Mouse (Mus musculus) midbrain, embryonic 15.5 days (tissue): ENCODE results near the gene Mgat5b. TPM values are rescaled to one million over a fixed set of nuclear protein-coding genes. Genes with fewer than 3 reads are reported as not detected.

Experiments used
- ATAC-seq: fragments of 200-750 bp; cut with Nextera tagmentation; replicated peaks from 2 replicates; pipeline ENCODE4 v1.8.0; 2017; ENCODE audit warnings: moderate TSS enrichment
- H3K27ac ChIP-seq: fragments of 300-500 bp; sonication (generic); 2 replicates; pipeline ENCODE4 v1.5.1; 2015; ENCODE audit warnings: mild to moderate bottlenecking, inconsistent platforms
- H3K27me3 ChIP-seq: fragments of 300-500 bp; sonication (generic); replicated peaks from 2 replicates; pipeline ENCODE4 v1.6.1; 2015; ENCODE audit warnings: inconsistent platforms
- H3K36me3 ChIP-seq: fragments of 300-500 bp; sonication (generic); replicated peaks from 2 replicates; pipeline ENCODE4 v1.6.1; 2015; ENCODE audit warnings: inconsistent platforms
- H3K4me1 ChIP-seq: fragments of 300-500 bp; sonication (generic); 2 replicates; pipeline ENCODE4 v1.6.1; 2015; ENCODE audit warnings: inconsistent platforms
- H3K4me2 ChIP-seq: fragments of 300-500 bp; sonication (generic); 2 replicates; pipeline ENCODE4 v1.6.1; 2015; ENCODE audit warnings: inconsistent platforms, mild to moderate bottlenecking, moderate library complexity
- H3K4me3 ChIP-seq: fragments of 300-500 bp; sonication (generic); 2 replicates; pipeline ENCODE4 v1.5.1; 2015; ENCODE audit warnings: mild to moderate bottlenecking, inconsistent platforms
- H3K9ac ChIP-seq: fragments of 300-500 bp; sonication (generic); 2 replicates; pipeline ENCODE4 v1.6.1; 2015; ENCODE audit warnings: mild to moderate bottlenecking, inconsistent platforms
- H3K9me3 ChIP-seq: fragments of 300-500 bp; sonication (generic); 2 replicates; pipeline ENCODE4 v1.6.1; 2016; ENCODE audit warnings: inconsistent platforms
- WGBS: fragments of 180-500 bp; shearing (Covaris S2); methylation state at CpG from one replicate; pipeline ENCODE4 v1.1.7; 2015; ENCODE audit warnings: mixed read lengths; 5-methylcytosine and 5-hydroxymethylcytosine counted together
- polyA plus RNA-seq: library from polyadenylated mRNA; unstranded; fragments of >200 nt; fragmentation: Nextera tagmentation; extraction: Ambion mirVana; gene quantifications from 2 replicates; pipeline ENCODE4 v1.2.1, GENCODE M21; 2015

Gene Mgat5b
- polyA plus RNA-seq, 1 experiment from 2014 or later, result 28.3 TPM

DNA sequence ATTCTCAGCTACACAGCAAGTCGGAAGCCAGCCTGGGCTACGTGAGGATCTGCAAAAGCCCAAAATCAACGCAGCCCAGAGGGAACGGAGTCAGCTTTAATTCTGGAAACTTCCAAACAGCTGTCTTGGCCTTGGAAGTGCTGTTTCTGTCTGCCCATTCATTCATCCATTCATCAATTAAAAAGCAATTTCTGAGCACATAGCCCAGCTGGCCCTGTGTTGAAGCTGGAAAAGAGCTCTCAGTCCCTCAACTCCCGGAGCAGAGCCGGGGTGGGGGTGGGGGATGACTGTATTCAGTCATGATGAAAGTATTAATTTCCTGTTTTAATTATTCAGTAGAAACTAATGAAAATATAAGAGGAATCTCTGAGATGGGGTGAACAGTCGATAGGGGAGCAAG is 71.6 kb downstream of the Mgat5b start:
- no peaks in the 10 kb centered on the region for H3K27me3 ChIP-seq

DNA sequence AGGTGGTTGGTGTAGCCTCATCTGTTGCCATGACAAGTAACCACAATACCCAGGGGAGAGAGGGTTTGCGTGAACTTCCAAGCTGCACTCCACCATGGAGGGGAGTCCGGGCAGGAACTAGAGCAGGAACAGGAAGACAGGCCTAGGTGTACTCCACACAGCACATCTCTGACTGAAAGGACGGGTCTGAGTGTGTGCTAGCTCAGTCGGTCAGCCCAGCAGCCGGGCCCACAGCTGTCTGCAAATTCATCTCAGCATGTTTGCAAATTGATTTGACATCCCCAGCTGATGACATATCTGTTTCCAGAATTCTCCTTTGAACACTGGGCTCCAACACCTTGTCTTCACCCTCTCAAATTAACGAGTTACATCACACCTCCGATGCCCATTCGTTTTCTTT is 72.7 kb downstream of the Mgat5b start:
- ATAC-seq, result no peak
- 64% methylated on average over 8 of the region's 8 CpGs for WGBS

More for the DNA sequence above, 71.6 kb downstream of the Mgat5b start:
- ATAC-seq, result no peak
- 59% methylated on average over 7 of the region's 7 CpGs for WGBS
- no peak overlapping the region for H3K4me2 ChIP-seq
- peaks cover 7% of the 10 kb centered on the region; the same call in 1 of the 2 replicates for H3K36me3 ChIP-seq
- no peak overlapping the region for H3K9ac ChIP-seq
- H3K4me1 ChIP-seq, result peaks cover 28% of the 10 kb centered on the region
- no peak overlapping the region for H3K4me3 ChIP-seq
- no peak overlapping the region for H3K27ac ChIP-seq
- no peaks in the 10 kb centered on the region for H3K9me3 ChIP-seq

DNA sequence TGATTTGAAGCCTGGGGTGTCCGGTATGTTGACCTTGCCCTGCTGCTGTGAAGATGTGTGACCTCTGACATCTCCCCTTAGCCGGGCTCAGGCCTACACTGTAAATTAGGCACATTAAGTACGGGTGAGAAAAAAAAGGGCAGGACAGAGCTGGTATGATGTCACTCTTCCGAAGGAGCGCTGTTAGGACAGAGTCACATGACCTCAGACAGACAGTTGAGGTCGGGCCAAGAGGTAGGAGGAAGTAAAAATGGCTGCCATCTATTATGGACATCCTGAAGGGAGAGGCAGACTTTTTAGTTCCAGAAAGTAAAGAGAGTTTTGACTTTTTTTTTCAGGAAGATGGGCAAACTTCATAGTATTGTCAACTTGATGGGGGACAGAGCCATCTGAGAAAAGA is 73.3 kb downstream of the Mgat5b start:
- Histone ChIP-seq H3K27ac (no peak overlapping the region), H3K9ac (no peak overlapping the region), H3K4me2 (no peak overlapping the region), H3K4me1 (peaks cover 28% of the 10 kb centered on the region), H3K36me3 (no peaks in the 10 kb centered on the region), H3K9me3 (no peaks in the 10 kb centered on the region), H3K27me3 (no peaks in the 10 kb centered on the region), H3K4me3 (no peak overlapping the region)
- ATAC-seq, result no peak
- 83% methylated on average over 6 of the region's 6 CpGs for WGBS

More for the DNA sequence above, 72.7 kb downstream of the Mgat5b start:
- no peak overlapping the region for H3K4me2 ChIP-seq
- H3K27ac ChIP-seq, result no peak overlapping the region
- H3K27me3 ChIP-seq, result no peaks in the 10 kb centered on the region
- H3K36me3 ChIP-seq, result no peaks in the 10 kb centered on the region
- no peak overlapping the region for H3K9ac ChIP-seq
- H3K4me3 ChIP-seq, result no peak overlapping the region
- H3K4me1 ChIP-seq, result peaks cover 28% of the 10 kb centered on the region
- H3K9me3 ChIP-seq, result no peaks in the 10 kb centered on the region

DNA sequence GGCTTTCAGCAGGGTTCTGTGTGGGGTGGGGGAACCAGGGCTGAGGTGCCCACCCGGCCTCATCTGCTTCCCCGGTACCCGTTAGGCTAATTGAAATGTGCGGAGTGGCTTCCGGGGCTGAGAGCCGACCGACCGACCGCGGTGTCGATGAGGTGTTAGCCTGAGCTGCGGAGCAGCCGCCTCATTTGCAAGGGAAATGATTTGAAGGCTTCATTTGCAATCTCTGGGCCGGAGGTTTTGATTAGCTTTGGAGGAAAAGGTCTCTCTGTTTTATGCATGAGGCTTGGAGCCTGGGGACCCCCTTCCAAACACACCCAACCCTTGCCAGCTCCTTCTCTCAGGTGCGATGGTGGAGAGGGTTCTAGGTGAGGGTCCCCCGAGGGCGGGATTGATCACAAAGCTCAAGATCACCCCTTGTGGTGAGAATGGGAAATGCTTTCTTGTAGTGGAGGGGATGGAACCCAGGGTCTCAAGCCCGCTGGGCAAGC is 75.5 kb downstream of the Mgat5b start:
- Histone ChIP-seq H3K9me3 (no peaks in the 10 kb centered on the region), H3K4me3 (peak overlapping the region; percentile 7; the same call in 1 of the 2 replicates), H3K9ac (no peak overlapping the region), H3K27ac (peak overlapping the region; percentile 22), H3K36me3 (no peaks in the 10 kb centered on the region), H3K4me1 (peaks cover 18% of the 10 kb centered on the region), H3K4me2 (peak overlapping the region; percentile 38), H3K27me3 (no peaks in the 10 kb centered on the region)
- 2% methylated on average over 18 of the region's 18 CpGs for WGBS
- ATAC-seq, result peak; percentile 44; the same call in 1 of the 2 replicates

DNA sequence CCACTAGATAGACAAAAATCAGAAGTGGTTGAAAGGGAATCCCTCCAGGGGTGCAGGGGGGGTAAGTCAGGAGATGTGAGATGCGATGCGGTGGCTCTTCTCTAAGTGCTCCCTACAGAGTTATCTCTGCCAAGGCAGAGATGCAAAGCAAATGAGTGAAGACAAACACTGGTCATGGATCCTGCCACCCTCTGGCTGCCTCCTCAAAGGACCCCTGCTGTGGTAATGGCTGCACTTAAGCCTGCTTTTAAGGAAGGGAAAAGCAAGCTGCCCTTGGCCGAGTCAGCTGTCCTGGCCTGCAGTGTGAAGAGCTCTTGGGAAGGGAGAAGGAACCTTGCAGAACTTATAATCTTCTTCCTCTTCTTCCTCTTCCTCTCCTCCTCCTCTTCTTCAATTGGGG is 78.3 kb downstream of the Mgat5b start:
- no peak overlapping the region for H3K4me2 ChIP-seq
- no peaks in the 10 kb centered on the region for H3K36me3 ChIP-seq
- peaks cover 24% of the 10 kb centered on the region for H3K4me1 ChIP-seq
- no peak overlapping the region for H3K4me3 ChIP-seq
- H3K27ac ChIP-seq, result no peak overlapping the region
- H3K9ac ChIP-seq, result no peak overlapping the region
- H3K27me3 ChIP-seq, result no peaks in the 10 kb centered on the region
- no peak for ATAC-seq
- no peaks in the 10 kb centered on the region for H3K9me3 ChIP-seq
- WGBS, result 17% methylated on average over 3 of the region's 3 CpGs

DNA sequence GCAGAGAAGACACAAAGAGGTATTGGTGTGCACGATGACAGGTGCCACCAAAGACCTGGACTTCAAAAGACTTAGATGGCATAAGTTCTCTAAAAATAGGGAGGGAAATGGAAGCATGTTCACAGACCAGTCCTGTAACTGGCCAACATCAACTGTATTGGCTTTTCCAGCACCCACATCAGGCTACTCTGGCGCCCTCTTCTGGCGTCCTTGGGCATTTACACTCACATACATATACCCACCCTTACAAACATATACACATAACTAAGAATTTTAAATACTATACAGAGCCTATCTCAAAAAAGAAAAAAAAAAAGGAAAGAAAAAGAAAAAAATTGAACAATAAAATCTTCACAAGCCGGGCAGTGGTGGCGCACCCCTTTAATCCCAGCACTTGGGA is 80.3 kb downstream of the Mgat5b start:
- Histone ChIP-seq H3K9me3 (no peaks in the 10 kb centered on the region), H3K4me1 (peaks cover 31% of the 10 kb centered on the region), H3K36me3 (no peaks in the 10 kb centered on the region), H3K27ac (no peak overlapping the region), H3K9ac (no peak overlapping the region), H3K4me3 (no peak overlapping the region), H3K4me2 (no peak overlapping the region), H3K27me3 (no peaks in the 10 kb centered on the region)
- 95% methylated on average over 5 of the region's 5 CpGs for WGBS
- no peak for ATAC-seq

DNA sequence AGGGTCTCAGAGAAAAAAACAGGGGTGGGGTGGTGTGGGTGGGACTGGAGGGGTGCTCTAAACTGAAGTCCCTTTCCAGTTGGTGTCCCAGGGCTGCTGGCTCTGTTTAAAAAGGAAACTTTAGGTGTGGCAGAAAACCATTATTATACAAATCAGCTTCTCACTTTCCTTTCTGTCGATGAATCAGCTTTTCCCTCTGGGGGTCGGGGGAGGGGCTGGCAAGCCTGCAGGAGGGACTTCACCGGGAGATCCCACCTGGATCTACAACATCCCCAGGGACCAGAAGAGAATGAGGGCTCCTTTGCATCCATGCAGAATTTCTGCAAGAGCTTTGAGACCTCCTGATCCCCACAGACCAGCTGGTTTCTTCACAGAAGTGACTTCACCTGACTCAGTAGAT is 81.6 kb downstream of the Mgat5b start:
- H3K27me3 ChIP-seq, result no peaks in the 10 kb centered on the region
- H3K9me3 ChIP-seq, result no peaks in the 10 kb centered on the region
- 2% methylated on average over 3 of the region's 3 CpGs for WGBS
- peaks cover 32% of the 10 kb centered on the region for H3K4me1 ChIP-seq
- H3K4me2 ChIP-seq, result no peak overlapping the region
- no peak for ATAC-seq
- no peak overlapping the region for H3K27ac ChIP-seq
- H3K9ac ChIP-seq, result no peak overlapping the region
- no peaks in the 10 kb centered on the region for H3K36me3 ChIP-seq
- H3K4me3 ChIP-seq, result no peak overlapping the region

DNA sequence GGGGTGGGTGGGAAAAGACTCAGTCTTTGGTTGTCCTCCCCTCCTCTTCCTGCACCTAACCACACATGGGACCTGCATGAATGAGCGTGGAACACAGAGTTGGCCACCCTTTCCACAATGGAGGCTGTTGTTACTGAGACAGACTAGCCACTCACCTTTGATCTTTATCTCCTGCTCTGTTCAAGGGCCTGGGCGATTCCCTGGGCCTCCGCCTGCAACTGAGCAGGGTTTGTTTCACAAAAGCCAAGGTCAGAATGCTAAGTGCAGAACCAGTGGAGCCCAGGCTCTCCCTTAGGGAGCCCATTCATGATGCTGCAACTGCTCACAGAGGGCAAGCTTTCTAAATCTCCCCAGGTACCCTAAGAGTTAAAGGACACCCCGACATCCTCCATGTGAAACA is 83.1 kb downstream of the Mgat5b start:
- WGBS, result 43% methylated on average over 4 of the region's 4 CpGs
- no peak for ATAC-seq
- peaks cover 32% of the 10 kb centered on the region for H3K4me1 ChIP-seq

DNA sequence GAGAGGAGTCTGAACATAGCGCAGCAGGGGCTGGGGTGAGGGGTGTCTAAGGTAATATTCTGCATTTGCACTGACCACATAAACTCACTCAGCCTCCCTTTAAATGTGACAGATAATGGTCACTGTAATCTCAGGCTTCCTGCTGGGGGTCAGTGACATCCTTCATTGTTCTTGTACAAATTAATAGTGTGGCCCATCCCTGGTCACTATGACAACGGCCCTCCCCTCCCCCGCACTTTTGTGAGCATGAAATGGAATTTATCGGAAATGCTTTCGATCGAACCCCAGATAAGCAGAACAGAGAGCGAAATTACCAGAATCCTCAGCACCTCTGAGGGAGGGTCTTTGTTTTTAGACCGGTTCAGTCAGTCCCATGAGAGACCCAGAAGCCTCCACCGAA is 84.8 kb downstream of the Mgat5b start:
- H3K27me3 ChIP-seq, result no peaks in the 10 kb centered on the region
- peak overlapping the region; percentile 41 for H3K27ac ChIP-seq
- H3K4me2 ChIP-seq, result peak overlapping the region; percentile 28
- no peak overlapping the region for H3K4me3 ChIP-seq
- peaks cover 35% of the 10 kb centered on the region for H3K4me1 ChIP-seq
- ATAC-seq, result no peak
- H3K9ac ChIP-seq, result no peak overlapping the region
- 15% methylated on average over 9 of the region's 9 CpGs for WGBS
- H3K9me3 ChIP-seq, result no peaks in the 10 kb centered on the region
- H3K36me3 ChIP-seq, result no peaks in the 10 kb centered on the region

More for the DNA sequence above, 83.1 kb downstream of the Mgat5b start:
- no peaks in the 10 kb centered on the region for H3K27me3 ChIP-seq
- H3K36me3 ChIP-seq, result no peaks in the 10 kb centered on the region
- H3K27ac ChIP-seq, result no peak overlapping the region
- H3K4me2 ChIP-seq, result no peak overlapping the region
- no peak overlapping the region for H3K4me3 ChIP-seq
- no peak overlapping the region for H3K9ac ChIP-seq
- no peaks in the 10 kb centered on the region for H3K9me3 ChIP-seq

DNA sequence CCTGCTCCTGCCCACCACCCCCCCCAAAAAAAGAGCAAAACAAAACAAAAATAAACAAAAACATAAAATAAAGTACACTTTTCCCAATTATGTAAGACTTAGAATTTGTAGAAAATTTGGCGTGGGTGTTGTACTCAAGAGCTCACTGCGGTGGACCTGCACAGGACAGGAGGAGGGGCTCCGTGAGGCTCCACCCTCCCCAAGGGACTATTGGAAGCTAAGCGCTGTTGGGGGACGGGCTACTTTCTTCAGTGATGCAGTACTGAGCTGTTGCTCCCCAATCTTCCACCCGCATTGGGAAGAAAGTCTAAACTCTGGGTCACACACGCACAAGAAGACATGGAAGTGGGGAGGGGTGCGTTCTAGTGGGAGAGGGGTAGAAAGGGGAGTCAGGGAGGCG is 85.6 kb downstream of the Mgat5b start:
- H3K36me3 ChIP-seq, result no peaks in the 10 kb centered on the region
- no peak overlapping the region for H3K9ac ChIP-seq
- no peak overlapping the region; the same call in 1 of the 2 replicates for H3K4me2 ChIP-seq
- no peak overlapping the region for H3K4me3 ChIP-seq
- ATAC-seq, result 0 out of 2 replicates have a peak, but pooled peaks have one; percentile 37
- peak overlapping the region; percentile 32; the same call in 1 of the 2 replicates for H3K27ac ChIP-seq
- H3K4me1 ChIP-seq, result peaks cover 35% of the 10 kb centered on the region
- H3K27me3 ChIP-seq, result no peaks in the 10 kb centered on the region
- 13% methylated on average over 9 of the region's 9 CpGs for WGBS
- H3K9me3 ChIP-seq, result no peaks in the 10 kb centered on the region

DNA sequence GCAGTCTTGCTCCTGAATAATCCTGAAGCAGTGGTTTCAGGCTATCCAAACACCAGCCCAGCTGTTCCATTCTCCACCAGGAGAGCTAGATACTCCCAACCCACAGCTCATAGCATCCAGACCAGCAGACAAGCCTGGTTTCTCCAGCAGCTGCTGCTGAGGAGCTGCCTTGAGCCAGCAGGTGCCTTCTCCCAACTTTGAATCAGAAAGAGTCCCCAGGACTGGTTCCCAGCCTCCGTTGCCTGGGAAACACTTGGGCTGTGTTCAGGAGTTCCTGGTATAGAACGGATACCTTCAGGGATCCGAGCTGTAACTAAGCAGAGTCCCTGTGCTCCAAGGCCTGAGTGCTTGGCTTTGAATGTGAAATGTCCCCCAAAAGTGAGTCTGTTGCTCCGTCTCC is 98.8 kb downstream of the Mgat5b start:
- no peaks in the 10 kb centered on the region for H3K36me3 ChIP-seq
- no peak overlapping the region for H3K9ac ChIP-seq
- ATAC-seq, result no peak
- H3K27me3 ChIP-seq, result no peaks in the 10 kb centered on the region
- peaks cover 22% of the 10 kb centered on the region for H3K4me1 ChIP-seq
- 25% methylated on average over 4 of the region's 4 CpGs for WGBS
- no peaks in the 10 kb centered on the region for H3K9me3 ChIP-seq
- H3K27ac ChIP-seq, result peak overlapping the region; percentile 7; the same call in 1 of the 2 replicates
- H3K4me2 ChIP-seq, result no peak overlapping the region
- H3K4me3 ChIP-seq, result no peak overlapping the region

DNA sequence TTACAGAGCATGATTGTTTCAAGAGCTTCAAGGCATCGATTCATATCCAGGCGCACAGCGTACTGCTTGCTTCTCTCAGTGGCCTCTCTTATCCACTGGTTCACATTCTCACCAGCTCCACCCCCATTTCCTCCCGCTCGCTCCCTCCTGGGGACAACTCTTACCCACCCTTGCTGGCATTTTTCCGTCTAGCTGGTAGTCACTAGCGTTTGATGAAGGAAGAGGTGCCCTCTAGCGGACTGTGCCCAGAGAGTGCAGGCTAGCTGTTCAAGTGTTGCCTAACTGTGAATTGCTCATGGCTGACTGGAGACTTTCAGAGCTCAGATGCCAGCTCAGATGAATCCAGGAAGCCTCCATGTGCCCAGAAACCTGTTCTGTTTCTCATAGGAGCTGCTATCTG is 99.7 kb downstream of the Mgat5b start:
- peak; percentile 73; the same call in 1 of the 2 replicates for ATAC-seq
- no peaks in the 10 kb centered on the region for H3K27me3 ChIP-seq
- peak overlapping the region; percentile 23 for H3K4me2 ChIP-seq
- no peaks in the 10 kb centered on the region for H3K36me3 ChIP-seq
- peaks cover 22% of the 10 kb centered on the region for H3K4me1 ChIP-seq
- H3K27ac ChIP-seq, result 0 out of 2 replicates have a peak overlapping the region, but pooled peaks have one; percentile 19
- WGBS, result 2% methylated on average over 8 of the region's 8 CpGs
- no peak overlapping the region for H3K9ac ChIP-seq
- H3K9me3 ChIP-seq, result no peaks in the 10 kb centered on the region
- H3K4me3 ChIP-seq, result no peak overlapping the region

DNA sequence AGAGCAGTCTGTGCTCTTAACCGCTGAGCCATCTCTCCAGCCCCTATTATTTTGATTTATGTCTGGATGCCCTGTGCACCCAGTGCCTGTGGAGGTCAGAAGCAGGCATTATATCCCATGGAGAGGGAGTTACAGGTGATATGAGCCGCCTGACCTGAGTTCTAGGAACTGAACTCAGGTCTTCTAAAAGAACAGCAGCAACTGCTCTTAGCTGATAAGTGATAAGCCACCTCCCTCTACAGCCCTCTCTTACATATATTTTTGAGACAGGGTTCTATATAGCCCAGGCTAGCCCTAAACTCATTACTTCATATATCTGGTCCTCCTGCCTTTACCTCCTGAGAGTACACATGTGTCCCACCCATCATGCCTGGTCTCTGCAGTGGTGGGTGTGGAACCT is 102.4 kb downstream of the Mgat5b start:
- Histone ChIP-seq H3K9me3 (no peaks in the 10 kb centered on the region), H3K27ac (no peak overlapping the region), H3K36me3 (no peaks in the 10 kb centered on the region), H3K4me3 (no peak overlapping the region), H3K9ac (no peak overlapping the region), H3K4me2 (no peak overlapping the region), H3K27me3 (no peaks in the 10 kb centered on the region), H3K4me1 (peaks cover 22% of the 10 kb centered on the region)
- 76% methylated on average over 2 of the region's 2 CpGs for WGBS
- no peak for ATAC-seq
